Mouse (Mus musculus): ENCODE data around the gene Ppp1r1a. TPM values are rescaled to one million over a fixed set of nuclear protein-coding genes. Genes with fewer than 3 reads are reported as not detected.

Ppp1r1a gene
- polyA plus RNA-seq (2014; fragmentation: Illumina TruSeq; extraction: RNeasy Lipid Tissue Mini Kit (QIAGEN cat#74804)), result 0.48 TPM

DNA sequence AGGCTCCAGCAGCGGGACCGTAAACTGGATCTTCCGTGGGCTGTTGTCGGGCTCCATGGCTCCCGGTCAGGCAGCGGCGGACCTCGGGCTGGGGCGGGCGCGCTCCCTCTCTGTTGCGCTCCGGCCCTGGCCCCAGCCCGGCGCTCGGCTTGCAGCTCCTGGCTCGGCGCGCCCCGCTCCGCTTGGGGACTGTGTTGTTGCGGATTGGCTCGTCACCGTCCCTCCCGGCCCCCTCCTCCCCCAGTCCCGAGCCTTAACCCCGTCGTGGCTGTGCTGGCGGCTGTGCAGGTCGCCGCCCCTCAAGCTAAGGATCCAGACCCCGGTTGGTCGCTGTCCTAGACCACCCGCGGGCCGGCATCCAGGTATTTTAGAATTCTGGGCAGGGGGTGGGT, at the start of gene Ppp1r1a:
TSS of gene Ppp1r1a (minus strand) at position 182 of the 392 bp plus-strand sequence.

DNA sequence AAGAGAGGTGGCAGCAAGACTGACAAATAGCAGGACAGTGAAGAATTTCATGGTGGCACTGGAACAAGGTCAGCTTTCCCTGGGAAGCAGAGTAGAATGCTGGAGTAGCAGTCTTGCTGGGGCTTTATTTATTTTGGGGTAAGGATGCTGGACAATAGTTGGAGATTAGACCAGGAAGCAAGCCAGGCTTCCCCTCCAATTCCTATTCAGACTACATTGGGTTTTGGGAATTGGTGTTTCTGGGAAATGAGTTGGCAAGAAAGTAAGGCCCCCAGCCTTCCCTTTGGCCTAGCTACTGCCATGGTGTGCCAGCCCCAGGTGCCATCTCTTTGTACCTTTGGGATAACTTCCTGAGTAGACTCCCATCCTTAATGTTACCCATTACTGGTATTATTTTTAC, 27.2 kb upstream of the Ppp1r1a start, which contains the start of gene Glycam1:
TSS of gene Glycam1 (minus strand) at position 101 of the 400 bp plus-strand sequence.

DNA sequence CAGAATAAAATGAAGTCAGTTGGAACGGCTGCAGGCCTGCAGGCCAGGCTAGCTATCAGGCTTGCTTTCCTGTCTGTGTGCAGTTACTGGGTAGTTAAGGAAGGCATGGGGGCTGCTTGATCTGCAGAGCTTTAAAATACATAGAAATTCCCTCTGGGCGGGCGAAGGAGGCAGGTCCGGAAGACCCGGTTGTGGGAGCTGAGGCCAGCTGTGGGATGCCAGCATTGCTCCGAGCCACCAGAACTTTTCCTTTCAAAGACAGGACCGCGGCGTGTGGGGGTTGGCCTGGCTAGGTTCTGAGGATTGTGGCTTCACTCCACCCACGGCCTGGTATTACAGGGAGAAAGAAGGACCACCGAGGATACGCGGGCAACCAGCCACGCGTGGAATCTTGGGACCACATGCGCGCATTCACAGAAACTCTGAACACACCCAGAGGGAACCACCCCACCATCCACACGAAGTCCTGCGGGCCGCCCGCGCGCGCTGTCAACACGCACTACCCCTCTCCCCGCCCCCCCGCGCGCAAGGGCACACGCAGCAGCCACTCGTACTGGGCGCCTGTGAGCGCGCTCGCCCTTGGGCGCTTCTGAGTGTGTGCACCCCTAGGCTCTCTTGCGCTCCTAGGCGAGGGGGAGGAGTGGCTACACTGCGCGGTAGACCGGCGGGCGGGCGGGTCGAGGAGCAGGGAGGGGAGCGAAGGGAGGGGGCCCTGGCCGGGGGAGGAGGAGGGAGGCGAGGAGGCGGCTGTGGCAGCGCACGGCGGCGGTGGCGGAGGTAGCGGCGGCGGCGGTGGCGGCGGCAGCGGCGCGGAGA, 35.2 kb downstream of the Ppp1r1a start, which contains the start of gene Pde1b:
TSS of gene Pde1b (plus strand) at position 600 of the 816 bp plus-strand sequence.

Other genes with a start within 250 kb of the Ppp1r1a start
- gene Gpr84, start 227.4 kb downstream of the Ppp1r1a start, polyA plus RNA-seq (2014; fragmentation: Illumina TruSeq; extraction: RNeasy Lipid Tissue Mini Kit (QIAGEN cat#74804)), result not detected
- not detected for gene Zfp385a, start 197.9 kb downstream of the Ppp1r1a start, polyA plus RNA-seq (2014; fragmentation: Illumina TruSeq; extraction: RNeasy Lipid Tissue Mini Kit (QIAGEN cat#74804))
- 0.77 TPM for gene Itga5, start 171.2 kb downstream of the Ppp1r1a start, polyA plus RNA-seq (2014; fragmentation: Illumina TruSeq; extraction: RNeasy Lipid Tissue Mini Kit (QIAGEN cat#74804))
- gene Gtsf1, start 107.5 kb downstream of the Ppp1r1a start, polyA plus RNA-seq (2014; fragmentation: Illumina TruSeq; extraction: RNeasy Lipid Tissue Mini Kit (QIAGEN cat#74804)), result 9.7 TPM
- not detected for gene Gtsf2, start 89.5 kb downstream of the Ppp1r1a start, polyA plus RNA-seq (2014; fragmentation: Illumina TruSeq; extraction: RNeasy Lipid Tissue Mini Kit (QIAGEN cat#74804))
- 7.7 TPM for gene Nckap1l, start 84.2 kb downstream of the Ppp1r1a start, polyA plus RNA-seq (2014; fragmentation: Illumina TruSeq; extraction: RNeasy Lipid Tissue Mini Kit (QIAGEN cat#74804))
- 0.80 TPM for gene Pde1b, start 35.0 kb downstream of the Ppp1r1a start, polyA plus RNA-seq (2014; fragmentation: Illumina TruSeq; extraction: RNeasy Lipid Tissue Mini Kit (QIAGEN cat#74804))
- not detected for gene Glycam1, start 27.1 kb upstream of the Ppp1r1a start, polyA plus RNA-seq (2014; fragmentation: Illumina TruSeq; extraction: RNeasy Lipid Tissue Mini Kit (QIAGEN cat#74804))
- not detected for gene Mucl1, start 217.5 kb upstream of the Ppp1r1a start, polyA plus RNA-seq (2014; fragmentation: Illumina TruSeq; extraction: RNeasy Lipid Tissue Mini Kit (QIAGEN cat#74804))